Mouse (Mus musculus): ENCODE data around the gene Vmn1r232. TPM values are rescaled to one million over a fixed set of nuclear protein-coding genes. Genes with fewer than 3 reads are reported as not detected.

Gene Vmn1r232
- not detected in 2 replicates for polyA plus RNA-seq (2015; fragmentation: Nextera tagmentation; extraction: Ambion mirVana)

- Histone ChIP-seq H3K36me3 (ENCODE audit: control insufficient read depth, insufficient read depth, low read length) (no peaks in the 10 kb centered on the region), H3K9me3 (ENCODE audit: control insufficient read depth, low read length) (no peaks in the 10 kb centered on the region), H3K4me2 (ENCODE audit: low read length) (no peak within 1 kb of the TSS), H3K4me3 (ENCODE audit: low read length) (no peak within 1 kb of the TSS), H3K9ac (ENCODE audit: low read depth, low read length) (no peak within 1 kb of the TSS), H3K27ac (ENCODE audit: low read depth, low read length) (no peak within 1 kb of the TSS), H3K4me1 (ENCODE audit: control insufficient read depth, insufficient read depth, low read depth, low read length) (no peaks in the 10 kb centered on the region), H3K27me3 (replicated peaks; ENCODE audit: control insufficient read depth, insufficient read depth, low read length) (no peaks in the 10 kb centered on the region)
- no peak for ATAC-seq
- WGBS: 50% methylated on average over 1 of the region's 1 CpGs
Observed at GRCm38 (mm10) chr17:20919614-20920013, at the start of gene Vmn1r232. Gene Vmn1r232 (minus strand): TSS chr17:20919714.

GRCm38 (mm10) chr17:20966681-20967080 lies 47.2 kb upstream of the Vmn1r232 start:
- Histone ChIP-seq H3K9ac (ENCODE audit: low read depth, low read length) (no peak overlapping the region), H3K4me3 (ENCODE audit: low read length) (no peak overlapping the region), H3K9me3 (ENCODE audit: control insufficient read depth, low read length) (no peaks in the 10 kb centered on the region), H3K27me3 (replicated peaks; ENCODE audit: control insufficient read depth, insufficient read depth, low read length) (no peaks in the 10 kb centered on the region), H3K27ac (ENCODE audit: low read depth, low read length) (no peak overlapping the region), H3K36me3 (ENCODE audit: control insufficient read depth, insufficient read depth, low read length) (peaks cover 65% of the 10 kb centered on the region), H3K4me2 (ENCODE audit: low read length) (no peak overlapping the region), H3K4me1 (ENCODE audit: control insufficient read depth, insufficient read depth, low read depth, low read length) (no peaks in the 10 kb centered on the region)
- no peak for ATAC-seq

- Histone ChIP-seq H3K27me3 (replicated peaks; ENCODE audit: control insufficient read depth, insufficient read depth, low read length) (no peaks in the 10 kb centered on the region), H3K27ac (ENCODE audit: low read depth, low read length) (no peak overlapping the region), H3K9ac (ENCODE audit: low read depth, low read length) (no peak overlapping the region), H3K4me1 (ENCODE audit: control insufficient read depth, insufficient read depth, low read depth, low read length) (no peaks in the 10 kb centered on the region), H3K4me3 (ENCODE audit: low read length) (no peak overlapping the region), H3K36me3 (ENCODE audit: control insufficient read depth, insufficient read depth, low read length) (peaks cover 70% of the 10 kb centered on the region), H3K9me3 (ENCODE audit: control insufficient read depth, low read length) (no peaks in the 10 kb centered on the region), H3K4me2 (ENCODE audit: low read length) (no peak overlapping the region)
- 94% methylated on average over 4 of the region's 4 CpGs for WGBS
- no peak for ATAC-seq
Observed at GRCm38 (mm10) chr17:20965421-20965820, 45.9 kb upstream of the Vmn1r232 start.

GRCm38 (mm10) chr17:20960386-20960785 lies 40.9 kb upstream of the Vmn1r232 start:
- no peaks in the 10 kb centered on the region for H3K27me3 ChIP-seq (replicated peaks; ENCODE audit: control insufficient read depth, insufficient read depth, low read length)
- 97% methylated on average over 5 of the region's 5 CpGs for WGBS
- H3K4me3 ChIP-seq (ENCODE audit: low read length): no peak overlapping the region
- no peak overlapping the region for H3K27ac ChIP-seq (ENCODE audit: low read depth, low read length)
- ATAC-seq: no peak
- H3K36me3 ChIP-seq (ENCODE audit: control insufficient read depth, insufficient read depth, low read length): peaks cover 84% of the 10 kb centered on the region
- H3K9me3 ChIP-seq (ENCODE audit: control insufficient read depth, low read length): no peaks in the 10 kb centered on the region
- H3K9ac ChIP-seq (ENCODE audit: low read depth, low read length): no peak overlapping the region
- no peaks in the 10 kb centered on the region for H3K4me1 ChIP-seq (ENCODE audit: control insufficient read depth, insufficient read depth, low read depth, low read length)
- H3K4me2 ChIP-seq (ENCODE audit: low read length): no peak overlapping the region

GRCm38 (mm10) chr17:20946636-20947035 lies 27.1 kb upstream of the Vmn1r232 start:
- Histone ChIP-seq H3K27me3 (replicated peaks; ENCODE audit: control insufficient read depth, insufficient read depth, low read length) (no peaks in the 10 kb centered on the region), H3K9me3 (ENCODE audit: control insufficient read depth, low read length) (no peaks in the 10 kb centered on the region), H3K4me3 (ENCODE audit: low read length) (peak overlapping the region; percentile 64), H3K4me2 (ENCODE audit: low read length) (peak overlapping the region; percentile 90), H3K9ac (ENCODE audit: low read depth, low read length) (peak overlapping the region; percentile 91), H3K27ac (ENCODE audit: low read depth, low read length) (no peak overlapping the region), H3K36me3 (ENCODE audit: control insufficient read depth, insufficient read depth, low read length) (peaks cover 3% of the 10 kb centered on the region; the same call in 1 of the 2 replicates), H3K4me1 (ENCODE audit: control insufficient read depth, insufficient read depth, low read depth, low read length) (peaks cover 31% of the 10 kb centered on the region)
- no peak for ATAC-seq

- Histone ChIP-seq H3K27ac (ENCODE audit: low read depth, low read length) (peak overlapping the region; percentile 98), H3K4me2 (ENCODE audit: low read length) (peak overlapping the region; percentile 90), H3K36me3 (ENCODE audit: control insufficient read depth, insufficient read depth, low read length) (peaks cover under 1% of the 10 kb centered on the region; the same call in 1 of the 2 replicates), H3K9ac (ENCODE audit: low read depth, low read length) (peak overlapping the region; percentile 91), H3K4me1 (ENCODE audit: control insufficient read depth, insufficient read depth, low read depth, low read length) (peaks cover 31% of the 10 kb centered on the region), H3K27me3 (replicated peaks; ENCODE audit: control insufficient read depth, insufficient read depth, low read length) (no peaks in the 10 kb centered on the region), H3K4me3 (ENCODE audit: low read length) (peak overlapping the region; percentile 64), H3K9me3 (ENCODE audit: control insufficient read depth, low read length) (no peaks in the 10 kb centered on the region)
- WGBS: under 1% methylated on average over 13 of the region's 13 CpGs
- ATAC-seq: no peak
Observed at GRCm38 (mm10) chr17:20946026-20946565, 26.6 kb upstream of the Vmn1r232 start.

GRCm38 (mm10) chr17:20944985-20945891 lies 25.7 kb upstream of the Vmn1r232 start, which contains the start of gene Ppp2r1a:
Gene Ppp2r1a (plus strand): TSS chr17:20945311.
- no peaks in the 10 kb centered on the region for H3K27me3 ChIP-seq (replicated peaks; ENCODE audit: control insufficient read depth, insufficient read depth, low read length)
- H3K4me2 ChIP-seq (ENCODE audit: low read length): peak within 1 kb of the TSS; percentile 90
- no peaks in the 10 kb centered on the region for H3K9me3 ChIP-seq (ENCODE audit: control insufficient read depth, low read length)
- H3K36me3 ChIP-seq (ENCODE audit: control insufficient read depth, insufficient read depth, low read length): no peaks in the 10 kb centered on the region
- H3K4me1 ChIP-seq (ENCODE audit: control insufficient read depth, insufficient read depth, low read depth, low read length): peaks cover 31% of the 10 kb centered on the region
- peak within 1 kb of the TSS; percentile 98 for H3K27ac ChIP-seq (ENCODE audit: low read depth, low read length)
- H3K4me3 ChIP-seq (ENCODE audit: low read length): peak within 1 kb of the TSS; percentile 64
- ATAC-seq: peak; percentile 99
- WGBS: under 1% methylated on average over 65 of the region's 69 CpGs
- peak within 1 kb of the TSS; percentile 91 for H3K9ac ChIP-seq (ENCODE audit: low read depth, low read length)

- 50% methylated on average over 3 of the region's 3 CpGs for WGBS
- H3K36me3 ChIP-seq (ENCODE audit: control insufficient read depth, insufficient read depth, low read length): no peaks in the 10 kb centered on the region
- peak overlapping the region; percentile 96 for H3K27ac ChIP-seq (ENCODE audit: low read depth, low read length)
- no peaks in the 10 kb centered on the region for H3K27me3 ChIP-seq (replicated peaks; ENCODE audit: control insufficient read depth, insufficient read depth, low read length)
- peak overlapping the region; percentile 74 for H3K9ac ChIP-seq (ENCODE audit: low read depth, low read length)
- H3K4me2 ChIP-seq (ENCODE audit: low read length): peak overlapping the region; percentile 66
- H3K4me3 ChIP-seq (ENCODE audit: low read length): peak overlapping the region; percentile 64
- H3K9me3 ChIP-seq (ENCODE audit: control insufficient read depth, low read length): no peaks in the 10 kb centered on the region
- no peak for ATAC-seq
- H3K4me1 ChIP-seq (ENCODE audit: control insufficient read depth, insufficient read depth, low read depth, low read length): peaks cover 30% of the 10 kb centered on the region
Observed at GRCm38 (mm10) chr17:20944226-20944625, 24.7 kb upstream of the Vmn1r232 start.

- 68% methylated on average over 2 of the region's 2 CpGs for WGBS
- ATAC-seq: no peak
- no peak within 1 kb of the TSS for H3K9ac ChIP-seq (ENCODE audit: low read depth, low read length)
Observed at GRCm38 (mm10) chr17:20904991-20905390, 14.5 kb downstream of the Vmn1r232 start, which contains the start of gene Vmn1r231. Gene Vmn1r231 (minus strand): TSS chr17:20905091.

More at GRCm38 (mm10) chr17:20904991-20905390, 14.5 kb downstream of the Vmn1r232 start, which contains the start of gene Vmn1r231:
- no peaks in the 10 kb centered on the region for H3K4me1 ChIP-seq (ENCODE audit: control insufficient read depth, insufficient read depth, low read depth, low read length)
- no peaks in the 10 kb centered on the region for H3K27me3 ChIP-seq (replicated peaks; ENCODE audit: control insufficient read depth, insufficient read depth, low read length)
- no peaks in the 10 kb centered on the region for H3K36me3 ChIP-seq (ENCODE audit: control insufficient read depth, insufficient read depth, low read length)
- no peaks in the 10 kb centered on the region for H3K9me3 ChIP-seq (ENCODE audit: control insufficient read depth, low read length)
- no peak within 1 kb of the TSS for H3K4me2 ChIP-seq (ENCODE audit: low read length)
- H3K27ac ChIP-seq (ENCODE audit: low read depth, low read length): no peak within 1 kb of the TSS
- H3K4me3 ChIP-seq (ENCODE audit: low read length): no peak within 1 kb of the TSS
